Mouse (Mus musculus) T-cell, adult 2 months (primary cell): Measurements from ENCODE around the gene Ccndbp1.
"Not testable (repeated sequence)": the region's sequence is repeated elsewhere in the genome, so short reads cannot be mapped to it uniquely, and the experiment has no call there.

Experiments used
- DNase-seq: peaks from one replicate; pipeline ENCODE4 v3.0.0; 2022; ENCODE audit warnings: low spot score

Gene Ccndbp1

GRCm38 (mm10) chr2:121003586-121003985, 4.6 kb upstream of the Ccndbp1 start:
- DNase-seq = peak; percentile 8

- DNase-seq = no peak
Measured at GRCm38 (mm10) chr2:121004018-121004811, 4.0 kb upstream of the Ccndbp1 start.

GRCm38 (mm10) chr2:121006986-121007385, 1.2 kb upstream of the Ccndbp1 start:
- DNase-seq = no peak

- DNase-seq = no peak
Measured at GRCm38 (mm10) chr2:121008664-121009007, 433 bp downstream of the Ccndbp1 start.

GRCm38 (mm10) chr2:121009071-121009677, 971 bp downstream of the Ccndbp1 start:
- no peak for DNase-seq

GRCm38 (mm10) chr2:121012676-121013075, 4.5 kb downstream of the Ccndbp1 start:
- DNase-seq = no peak

DNA sequence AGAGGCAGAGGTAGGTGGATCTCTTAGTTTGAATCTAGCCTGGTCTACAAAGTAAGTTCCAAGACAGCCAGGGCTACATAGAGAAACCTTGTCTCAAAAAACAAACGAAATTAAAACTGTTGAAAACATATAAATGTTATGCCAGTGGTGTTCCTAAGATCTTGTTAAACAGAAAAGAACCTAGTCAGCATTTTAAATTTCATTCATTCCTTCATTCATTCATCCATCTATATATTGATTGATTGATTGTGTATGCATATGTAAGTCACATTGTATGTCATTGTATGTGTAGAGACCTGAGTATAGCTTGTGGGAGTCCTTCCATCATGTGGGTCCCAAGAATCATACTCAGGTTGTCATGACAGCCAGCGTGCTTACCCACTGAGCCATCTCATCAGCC, 7.3 kb downstream of the Ccndbp1 start:
- no peak for DNase-seq

GRCm38 (mm10) chr2:121016226-121016625, 8.0 kb downstream of the Ccndbp1 start:
- DNase-seq = no peak

DNA sequence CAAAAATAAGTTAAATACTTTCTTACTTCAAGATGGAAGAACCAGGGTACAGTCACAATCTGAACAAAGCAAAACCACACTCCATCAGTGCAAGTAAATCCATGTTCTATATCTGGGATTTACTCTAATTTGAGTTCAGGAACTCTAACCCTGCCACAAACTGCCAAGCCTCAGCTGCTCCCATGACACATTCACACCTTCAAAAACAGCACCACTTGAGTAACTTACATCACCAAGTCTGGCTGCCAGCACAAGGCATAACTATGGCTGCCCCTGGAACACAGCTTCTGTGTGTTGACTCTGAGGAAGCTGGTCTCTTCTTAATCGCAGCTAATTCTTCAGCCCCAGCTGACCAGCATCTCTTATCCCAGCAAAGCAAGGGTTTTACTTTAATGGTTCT, 8.9 kb downstream of the Ccndbp1 start:
- DNase-seq = no peak

GRCm38 (mm10) chr2:121022918-121023317, 14.7 kb downstream of the Ccndbp1 start:
- DNase-seq = no peak

DNA sequence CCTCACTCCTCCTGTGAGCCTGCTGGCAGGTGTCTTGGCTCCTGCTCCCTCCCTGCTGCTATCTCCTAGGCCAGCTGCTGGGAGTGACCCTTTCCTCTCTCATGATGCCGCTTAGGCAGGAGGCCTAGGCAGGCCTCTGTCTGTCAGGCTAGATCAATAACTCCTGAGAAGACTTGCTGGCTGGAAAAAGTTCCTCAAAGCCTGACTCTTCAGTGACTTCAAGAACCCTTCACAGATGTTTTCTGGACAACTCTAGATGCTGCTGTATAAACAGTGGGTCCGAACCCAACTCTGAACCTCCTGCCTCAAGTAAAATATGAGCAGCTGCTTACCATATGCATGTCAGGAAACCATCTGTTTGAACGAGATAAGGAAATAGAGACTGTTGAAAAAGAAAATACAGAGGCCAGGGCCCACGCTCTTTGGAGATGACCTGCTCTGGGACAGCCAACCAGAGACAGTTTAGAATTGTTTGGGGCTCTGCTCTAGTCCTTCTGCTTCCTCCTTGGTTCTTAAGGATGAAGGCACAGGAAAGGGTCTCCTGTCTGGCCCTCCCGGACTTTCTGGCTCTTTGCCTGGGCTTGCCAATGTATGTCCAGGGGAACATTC, 28.6 kb downstream of the Ccndbp1 start, which contains the start of gene Epb42:
Gene Epb42, minus strand, starts transcription at position 340 of the 609 bp plus-strand sequence.
- no peak for DNase-seq

DNA sequence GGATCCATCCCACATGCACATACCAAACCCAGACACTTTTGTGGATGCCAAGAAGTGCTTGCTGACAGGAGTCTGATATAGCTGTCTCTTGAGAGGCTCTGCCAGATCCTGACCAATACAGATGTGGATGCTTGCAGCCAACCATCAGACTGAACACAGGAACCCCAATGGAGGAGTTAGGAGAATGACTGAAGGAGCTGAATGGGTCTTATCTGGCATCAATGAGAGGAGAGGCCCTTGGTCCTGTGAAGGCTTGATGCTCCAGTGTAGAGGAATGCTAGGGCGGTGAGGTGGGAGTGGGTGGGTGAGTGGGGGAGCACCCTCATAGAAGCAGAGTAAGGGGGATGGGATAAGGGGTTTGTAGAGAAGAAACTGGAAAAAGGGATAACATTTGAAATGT, 30.6 kb downstream of the Ccndbp1 start:
- not testable (repeated sequence) for DNase-seq

GRCm38 (mm10) chr2:121039382-121039781, 31.2 kb downstream of the Ccndbp1 start:
- no peak for DNase-seq

DNA sequence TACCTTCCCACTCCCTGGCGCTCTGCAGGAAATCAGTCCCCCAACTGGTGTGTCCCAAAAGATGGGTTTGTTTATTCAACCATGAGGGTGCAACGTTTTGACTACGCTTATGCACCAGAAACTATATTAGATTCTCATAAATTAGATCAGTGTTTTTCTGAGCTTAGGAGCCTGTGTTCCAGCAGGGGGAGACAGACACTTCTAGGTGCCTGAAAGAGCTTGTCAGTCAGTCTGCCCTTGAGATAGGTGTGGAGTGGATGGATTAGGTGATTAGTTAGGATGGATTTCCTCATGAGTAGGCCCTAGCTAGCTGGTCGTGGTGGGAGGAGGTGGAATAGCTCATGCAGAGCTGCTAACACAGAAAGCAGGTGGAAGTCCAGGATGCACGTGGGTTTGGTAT, 32.9 kb downstream of the Ccndbp1 start:
- DNase-seq = no peak

GRCm38 (mm10) chr2:121045653-121046052, 37.5 kb downstream of the Ccndbp1 start:
- no peak for DNase-seq

DNA sequence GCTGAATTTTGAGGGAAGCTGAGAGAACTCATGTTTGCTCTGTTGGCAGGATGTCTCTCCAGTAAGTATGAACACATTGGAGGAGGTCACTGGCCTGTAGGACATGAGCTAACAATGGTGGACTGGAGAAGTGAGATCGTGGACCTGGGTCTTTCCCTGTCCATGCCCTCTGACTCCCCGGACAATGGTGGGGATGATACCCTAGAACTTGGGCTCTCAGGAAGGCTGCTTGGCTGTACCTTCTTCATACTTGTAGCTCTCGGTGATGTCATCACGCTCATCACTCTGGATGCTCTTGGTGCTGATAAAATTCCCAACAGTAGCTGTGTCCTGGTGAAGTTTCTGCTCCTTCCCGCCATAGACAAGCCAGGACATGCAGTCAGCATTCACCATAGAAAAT, 44.0 kb downstream of the Ccndbp1 start:
- no peak for DNase-seq

GRCm38 (mm10) chr2:121054060-121054459, 45.9 kb downstream of the Ccndbp1 start:
- DNase-seq = no peak

- DNase-seq = no peak
Measured at GRCm38 (mm10) chr2:121055915-121056314, 47.7 kb downstream of the Ccndbp1 start.

DNA sequence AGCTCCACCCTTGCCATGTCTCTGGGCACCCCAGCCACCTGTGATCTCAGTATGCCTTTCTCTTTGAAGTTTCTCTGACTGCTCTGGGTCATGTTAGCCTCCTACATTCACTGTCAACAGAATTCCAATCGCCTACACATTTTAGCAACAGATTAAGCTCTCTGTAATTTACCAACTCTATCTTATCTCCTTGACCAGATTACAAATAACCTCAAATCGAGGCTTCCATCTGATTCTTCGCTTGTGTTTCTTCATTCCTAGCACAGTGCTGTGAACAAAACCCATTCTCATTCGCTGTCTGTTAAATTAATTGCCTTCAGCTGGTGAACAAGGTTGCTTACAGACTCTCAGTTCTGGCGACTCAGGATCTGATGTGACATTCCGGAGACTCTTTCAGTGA, 49.8 kb downstream of the Ccndbp1 start:
- DNase-seq = no peak

GRCm38 (mm10) chr2:121061315-121061714, 53.1 kb downstream of the Ccndbp1 start:
- no peak for DNase-seq
